Mouse (Mus musculus) spleen, postnatal 10 days (tissue): Measurements from ENCODE around the gene Slc12a1.

ENCODE experiments used
- DNase-seq, 2 experiments: peaks; one replicate each; pipeline ENCODE4 v3.0.0; 2021 to 2022; ENCODE audit warnings: low spot score in 2 of 2

Slc12a1 gene

DNA sequence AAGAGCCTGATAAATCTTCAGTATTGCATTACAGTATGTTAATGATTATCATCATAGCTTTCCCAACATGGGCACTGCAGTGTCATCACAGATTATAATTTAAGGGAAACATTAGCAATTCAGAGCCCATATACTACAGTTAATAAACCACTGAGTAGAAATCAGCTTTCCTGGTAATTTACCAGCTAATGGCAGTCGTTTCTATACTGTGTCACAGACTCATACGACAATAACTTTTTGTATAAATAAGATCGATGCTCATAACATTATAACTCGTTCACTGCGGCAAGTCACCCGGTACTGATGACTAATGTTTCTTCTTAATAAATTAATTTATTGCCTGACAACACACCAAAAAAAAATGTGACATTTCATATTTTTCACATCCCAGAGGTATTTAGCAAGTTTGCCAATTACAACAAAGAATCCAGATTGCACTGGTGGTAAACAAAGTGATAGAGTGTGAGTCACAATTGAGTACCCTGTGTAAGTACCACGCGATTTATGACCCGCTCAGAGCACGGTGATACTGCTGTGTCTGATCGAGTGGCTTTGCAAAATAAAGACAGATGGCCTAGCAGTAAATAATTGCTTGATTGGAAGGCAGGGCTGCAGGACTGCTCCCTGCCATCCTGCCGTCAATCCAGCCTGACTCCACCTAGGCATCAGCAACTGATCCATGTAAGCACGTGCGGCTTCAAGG is 56.7 kb downstream of the Slc12a1 start:
- DNase-seq = no peak

DNA sequence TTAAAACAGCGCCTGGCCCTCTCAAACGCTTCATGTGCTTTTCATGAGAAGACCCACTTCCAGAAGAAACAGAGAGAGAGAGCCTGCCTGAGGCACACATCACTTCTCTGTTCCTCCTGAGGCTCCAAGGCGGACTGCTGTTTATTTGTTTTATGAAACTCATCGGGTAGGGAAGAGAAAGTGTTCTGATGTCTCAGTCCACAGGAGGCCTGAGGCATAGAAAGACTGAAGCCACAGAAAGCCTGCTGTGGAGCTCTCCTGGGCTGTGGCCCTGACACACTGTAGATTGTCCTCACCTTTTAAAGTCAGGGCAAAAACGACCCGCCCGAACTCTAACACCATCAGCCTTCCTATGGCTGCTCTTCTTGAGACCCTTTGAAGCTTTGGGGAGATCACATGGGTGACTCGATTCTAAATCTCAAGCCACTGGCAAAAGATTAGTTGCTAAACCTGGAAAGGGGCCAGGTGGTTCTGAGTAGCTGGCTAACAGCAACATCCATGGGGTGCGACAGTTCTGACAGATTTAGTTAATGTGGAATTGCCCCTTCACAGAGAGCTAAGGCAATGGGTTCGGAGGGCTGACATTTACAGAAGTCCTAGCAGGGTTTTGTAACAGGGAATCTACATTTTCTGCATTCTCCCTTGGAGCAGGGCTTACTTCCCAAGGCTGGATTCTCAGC is 59.7 kb downstream of the Slc12a1 start:
- DNase-seq = no peak

DNA sequence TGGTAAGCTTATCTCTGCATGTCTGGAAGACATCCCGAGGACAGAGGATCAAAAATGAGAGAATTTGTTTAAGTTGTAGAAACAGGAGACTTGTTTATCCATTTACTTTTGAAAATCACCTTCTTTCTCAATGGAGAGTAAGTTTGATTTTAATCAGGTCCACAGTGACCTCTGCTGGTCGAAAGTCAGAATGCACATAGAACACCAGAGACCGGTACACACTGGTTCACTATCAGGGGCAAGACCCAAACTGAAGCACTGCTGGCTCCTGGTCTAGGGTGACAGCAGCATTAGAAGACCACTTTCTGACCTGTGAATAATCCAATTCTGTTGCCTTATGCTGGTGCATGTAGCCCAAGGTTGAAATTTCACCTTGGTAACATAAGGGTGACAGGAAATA is 62.3 kb downstream of the Slc12a1 start:
- peak; percentile 49 to 78 for DNase-seq

DNA sequence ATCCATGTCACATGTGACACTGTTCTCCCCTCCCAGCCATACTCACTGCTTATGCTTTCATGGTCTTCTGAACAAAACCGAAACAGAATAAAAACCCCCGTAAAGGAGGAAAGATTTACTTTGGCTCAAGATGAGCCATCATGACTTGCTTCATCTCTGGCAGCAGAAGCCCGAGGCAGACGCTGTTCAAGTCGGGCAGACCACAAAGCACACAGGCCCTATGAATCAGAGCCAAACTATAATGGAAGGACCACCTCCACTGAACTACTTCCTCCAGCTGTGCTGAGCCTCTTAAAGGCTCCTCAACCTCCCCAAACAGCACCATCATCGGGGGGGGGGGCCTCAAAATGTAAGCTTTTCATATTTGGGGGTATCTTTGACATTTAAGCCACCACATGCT is 65.0 kb downstream of the Slc12a1 start:
- no peak for DNase-seq

DNA sequence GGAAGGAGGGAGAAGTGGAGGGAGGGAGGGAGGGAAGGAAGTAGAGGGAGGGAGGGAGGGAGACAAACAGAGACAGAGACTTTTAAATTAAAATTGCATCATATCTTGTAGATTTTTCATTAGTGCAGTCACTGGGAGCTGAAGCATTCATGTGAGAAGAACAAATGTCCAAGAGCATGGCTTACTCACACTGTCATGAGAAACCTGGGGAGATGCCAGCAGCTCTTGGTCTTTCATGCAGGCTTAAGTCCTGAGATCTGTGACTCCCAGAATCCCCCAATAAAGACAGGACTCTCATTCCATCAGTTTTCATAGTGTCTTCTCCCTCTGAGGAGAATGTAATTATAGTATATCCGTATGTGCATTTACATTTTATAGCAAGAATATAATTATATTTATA is 66.3 kb downstream of the Slc12a1 start:
- no peak for DNase-seq

DNA sequence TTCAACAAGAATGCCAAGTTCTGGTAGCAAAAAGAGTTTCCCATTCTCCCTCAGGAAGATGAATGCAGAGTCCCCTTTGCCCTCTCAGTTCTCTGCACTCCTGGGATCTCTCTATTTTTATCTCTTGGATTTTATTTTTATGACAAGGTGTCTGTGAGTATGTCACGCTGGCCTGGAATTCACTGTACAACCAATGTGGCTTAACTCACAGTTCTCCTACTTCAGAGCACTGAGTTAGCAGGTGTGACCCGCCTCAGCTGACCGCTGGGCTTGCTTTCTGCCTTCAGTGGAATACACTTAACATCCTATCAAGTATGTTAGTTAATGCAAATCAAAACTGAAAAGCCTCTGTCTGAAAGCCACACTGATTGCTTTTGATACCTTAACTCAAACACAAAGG is 67.0 kb downstream of the Slc12a1 start:
- no peak for DNase-seq

DNA sequence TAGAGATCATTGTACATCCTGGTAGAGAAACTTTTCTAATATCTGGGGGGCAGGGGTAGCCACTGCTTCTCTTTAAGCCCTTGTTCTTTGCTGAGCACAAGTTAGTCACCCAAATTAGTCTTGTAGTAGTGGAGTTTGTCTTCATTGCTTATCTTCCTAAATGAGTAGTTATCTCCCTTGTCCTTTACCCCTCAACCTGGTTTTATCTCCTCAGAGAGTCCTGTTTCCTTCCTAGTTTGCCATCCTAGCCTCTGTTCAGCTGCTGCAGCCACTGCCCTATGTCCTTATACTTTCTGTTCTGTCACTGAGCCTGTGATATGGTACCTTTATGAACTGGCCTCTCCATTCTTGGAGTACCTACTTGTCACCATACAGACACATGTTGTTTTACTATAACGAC is 69.4 kb downstream of the Slc12a1 start:
- DNase-seq = no peak

DNA sequence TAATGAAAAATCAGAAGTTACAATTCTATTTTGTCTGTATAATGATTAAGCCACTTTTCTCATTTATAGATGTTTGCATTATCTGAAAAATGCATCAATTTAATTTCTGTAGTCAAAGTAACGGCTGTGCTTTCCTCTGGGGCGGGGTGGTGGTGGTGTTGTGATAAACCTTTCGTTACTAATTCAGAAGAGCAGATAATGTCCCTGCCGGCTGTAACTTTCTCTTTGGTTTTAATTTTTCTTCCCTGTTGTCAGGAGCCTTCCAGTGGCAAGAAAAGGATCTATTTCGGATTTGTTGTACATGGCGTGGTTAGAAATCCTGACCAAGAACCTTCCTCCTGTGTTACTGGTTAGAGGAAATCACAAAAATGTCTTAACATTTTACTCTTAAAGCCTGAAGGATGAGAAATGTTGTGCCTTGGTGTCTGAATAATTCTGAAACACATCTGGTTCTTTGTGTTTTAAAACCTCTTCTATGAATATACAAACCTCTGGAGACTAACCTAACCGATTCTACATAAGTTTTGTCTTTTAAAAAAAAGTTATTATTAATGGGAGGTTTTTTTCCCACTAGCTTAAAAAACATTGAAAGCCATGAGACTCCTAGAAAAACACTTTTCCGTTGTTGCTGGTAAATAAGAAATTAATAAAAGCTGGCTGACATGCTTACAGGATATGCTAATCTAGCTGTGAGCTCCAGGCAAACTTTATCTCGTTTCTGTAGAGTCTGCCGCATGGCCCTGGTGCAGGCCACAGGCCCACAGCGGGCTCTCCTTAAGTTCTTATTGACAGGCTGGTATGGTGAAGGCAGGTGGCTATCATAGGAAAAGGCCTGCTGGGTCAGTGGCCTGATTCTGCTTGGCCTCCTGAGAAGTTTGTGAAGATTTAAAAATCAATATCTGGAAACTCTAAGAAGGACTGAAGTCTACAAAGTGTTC is 76.4 kb downstream of the Slc12a1 start:
- DNase-seq = no peak

DNA sequence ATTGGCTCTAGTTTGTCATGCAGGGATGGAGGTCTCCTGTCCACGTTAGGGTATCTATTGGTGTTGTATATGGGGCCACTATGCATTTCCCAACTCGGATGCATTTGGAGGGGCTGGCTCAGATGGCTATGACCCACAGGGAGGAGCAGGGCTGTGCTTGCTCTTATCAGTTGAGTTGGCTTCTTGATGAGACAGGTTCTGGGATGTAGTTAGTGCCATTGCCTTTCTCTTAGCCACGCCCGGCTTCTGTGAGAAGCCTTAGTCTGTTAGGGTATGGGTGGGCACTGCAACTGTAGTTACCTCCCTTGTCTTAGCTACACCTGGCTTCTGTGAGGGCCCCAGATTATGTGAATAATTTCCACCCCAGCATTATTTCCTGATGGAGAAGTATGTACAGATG is 79.9 kb downstream of the Slc12a1 start:
- DNase-seq = no peak

DNA sequence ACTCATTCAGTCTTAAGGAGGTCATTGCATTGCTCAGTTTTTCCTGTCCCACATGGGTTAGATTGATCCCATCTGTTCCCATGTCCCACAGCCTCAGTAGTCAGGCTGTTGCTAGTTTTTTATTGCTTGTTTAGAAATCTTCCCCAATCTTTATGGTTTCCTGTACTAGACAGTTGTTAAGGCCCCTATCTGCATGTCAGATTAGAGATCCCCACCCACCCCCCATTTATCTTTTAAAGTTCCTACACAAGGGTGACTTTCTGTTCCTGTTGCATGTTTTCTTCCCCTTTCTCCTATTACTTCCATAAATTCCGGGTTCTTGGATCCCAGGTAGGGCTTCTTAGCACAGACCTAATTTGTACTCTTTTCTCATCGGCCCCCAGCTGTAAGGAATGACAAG is 81.2 kb downstream of the Slc12a1 start:
- DNase-seq = no peak

DNA sequence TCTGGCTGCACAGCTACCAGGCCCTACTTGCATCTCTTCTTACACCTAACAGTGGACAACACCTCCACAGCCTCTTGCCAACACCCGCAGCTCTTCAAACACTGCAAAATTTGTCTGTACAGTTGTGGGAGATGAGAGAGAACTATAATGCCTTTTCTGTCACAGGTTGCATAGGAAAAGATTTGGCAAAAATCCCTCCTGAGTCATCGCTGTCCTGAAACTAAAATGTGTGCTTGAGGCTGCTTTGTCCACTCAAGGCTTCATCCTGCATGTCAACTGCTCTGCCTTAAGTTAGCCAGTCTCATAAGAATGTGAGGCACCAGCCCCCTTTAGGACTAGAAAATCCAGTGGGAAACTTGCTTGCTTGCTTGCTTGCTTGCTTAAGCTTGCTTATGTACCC is 81.7 kb downstream of the Slc12a1 start:
- no peak for DNase-seq

DNA sequence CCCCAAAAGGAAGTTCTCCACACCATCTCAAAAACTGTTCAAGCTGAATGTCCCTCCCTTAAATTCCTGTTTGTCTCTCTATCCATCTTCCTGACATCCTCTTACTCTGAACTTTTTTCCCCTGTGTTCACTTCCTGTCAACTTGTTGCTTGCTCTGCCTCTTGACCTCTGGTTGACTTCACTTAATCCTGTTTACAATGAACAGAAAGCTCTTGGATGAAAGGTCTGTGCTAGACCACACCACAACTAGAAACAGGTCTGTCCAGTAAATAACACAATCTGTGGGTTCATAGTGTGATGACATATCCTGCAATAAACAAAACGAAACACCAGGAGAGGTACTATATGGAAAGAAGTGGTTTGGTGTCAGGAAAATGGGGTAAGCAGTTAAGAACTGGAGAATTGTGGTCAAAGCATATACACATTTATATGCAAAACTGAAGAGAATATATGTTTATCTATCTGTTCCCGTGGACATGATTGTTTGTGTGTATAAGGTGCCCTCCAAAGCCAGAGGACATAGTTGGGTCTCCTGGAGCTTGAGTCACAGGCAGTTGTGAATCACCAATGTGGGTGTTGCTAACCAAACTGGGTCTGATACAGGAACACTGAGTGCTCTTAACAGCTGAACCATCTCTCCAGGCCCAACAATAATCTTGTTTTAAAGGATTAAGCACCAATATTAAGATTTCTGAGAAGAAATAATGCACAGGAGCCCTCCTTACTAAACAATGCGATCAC is 93.4 kb downstream of the Slc12a1 start:
- DNase-seq = no peak

DNA sequence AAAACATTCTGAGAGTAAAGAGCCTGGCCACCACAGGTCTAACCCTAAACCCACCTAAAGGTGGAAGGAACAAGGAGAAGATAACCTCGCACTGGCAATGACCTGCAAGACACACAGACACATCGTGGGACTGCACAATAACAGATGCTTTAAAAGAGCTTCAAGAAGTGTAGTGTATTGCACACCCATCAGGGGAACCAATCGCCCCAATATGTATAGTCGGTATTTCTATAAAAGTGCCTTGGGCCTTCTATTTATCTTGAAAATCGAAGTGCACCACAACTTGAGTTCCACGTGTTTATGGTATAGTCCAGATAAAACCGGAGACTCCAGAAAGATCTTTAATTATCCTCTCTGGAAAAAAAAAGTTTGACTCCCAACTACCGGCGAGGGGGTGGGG is 94.4 kb downstream of the Slc12a1 start:
- DNase-seq = no peak

DNA sequence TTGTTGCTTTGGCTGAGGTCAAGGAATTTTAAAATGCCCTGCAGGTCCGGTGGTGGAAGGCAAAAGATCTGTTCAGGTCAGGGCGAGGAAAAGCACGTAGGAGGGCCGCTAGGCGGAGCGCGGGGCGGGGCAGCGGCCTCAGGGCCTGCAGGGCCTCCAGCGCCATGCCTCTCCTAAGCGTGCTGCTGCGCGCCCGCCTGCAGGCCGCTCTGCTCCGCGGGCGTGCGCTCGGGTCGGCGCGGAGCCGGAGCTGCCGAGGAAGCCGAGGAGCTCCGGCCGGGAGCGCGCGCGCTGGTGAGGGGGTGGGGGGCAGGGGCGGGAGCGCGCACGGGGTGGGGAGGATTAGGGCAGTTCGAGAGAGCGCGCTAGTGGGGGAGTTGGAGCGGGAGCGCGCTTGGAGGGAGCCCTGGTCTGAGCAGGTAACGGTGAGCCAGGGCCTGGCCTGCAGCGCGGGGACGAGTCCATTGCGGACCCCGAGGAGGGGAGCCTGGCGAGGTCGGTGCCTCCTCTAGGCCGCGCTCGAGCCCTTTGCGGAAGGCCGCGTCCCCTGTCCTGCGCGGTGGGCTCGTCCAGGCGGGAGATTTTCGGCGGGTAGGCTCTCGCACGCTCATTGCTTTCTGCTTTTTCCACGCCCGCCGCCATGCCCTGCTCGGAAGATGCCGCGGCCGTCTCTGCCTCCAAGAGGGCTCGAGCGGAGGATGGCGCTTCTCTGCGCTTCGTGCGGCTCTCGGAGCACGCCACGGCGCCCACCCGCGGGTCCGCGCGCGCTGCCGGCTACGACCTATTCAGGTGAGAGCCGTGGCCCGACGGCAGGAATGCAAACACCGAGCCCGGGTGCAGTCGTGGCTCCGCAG is 95.0 kb downstream of the Slc12a1 start, which contains the start of gene Dut:
Dut (plus strand) TSS at position 83 of the 854 bp plus-strand sequence.
- DNase-seq = peak; percentile 86 to 94

DNA sequence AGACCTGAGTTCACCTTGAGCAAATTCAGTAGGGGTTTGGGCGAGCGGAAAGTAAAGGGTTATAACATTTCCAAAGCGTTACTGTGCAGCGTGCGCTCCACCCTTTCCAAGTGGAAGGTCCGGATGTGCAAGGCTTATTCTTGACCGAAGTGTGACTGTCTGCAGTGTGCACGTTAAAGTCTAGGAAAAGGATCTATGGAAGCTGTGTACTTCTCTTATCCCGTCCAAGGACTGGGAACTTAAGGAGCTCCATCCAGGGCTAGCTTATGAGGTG is 95.6 kb downstream of the Slc12a1 start:
- no peak for DNase-seq

DNA sequence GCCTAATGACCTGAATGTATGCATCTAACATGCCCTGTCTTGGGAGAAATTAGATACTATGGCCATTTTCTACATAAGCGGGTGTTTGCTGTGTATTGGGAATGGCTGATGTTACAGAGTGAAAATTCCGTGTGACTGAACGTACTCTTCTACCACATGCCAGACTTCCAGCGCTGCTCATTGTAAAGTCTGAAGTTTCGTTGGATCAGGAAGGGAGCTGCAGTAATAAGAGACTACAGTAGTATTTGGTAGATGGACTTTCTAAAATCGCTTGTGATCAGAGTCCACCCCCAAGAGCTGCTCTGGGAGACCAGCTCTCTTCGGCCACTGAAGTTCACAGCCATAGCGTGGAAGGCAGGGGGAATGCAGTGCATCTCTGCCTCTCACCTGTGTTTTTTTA is 96.0 kb downstream of the Slc12a1 start:
- peak in 1 of 2 experiments; percentile 25 for DNase-seq

DNA sequence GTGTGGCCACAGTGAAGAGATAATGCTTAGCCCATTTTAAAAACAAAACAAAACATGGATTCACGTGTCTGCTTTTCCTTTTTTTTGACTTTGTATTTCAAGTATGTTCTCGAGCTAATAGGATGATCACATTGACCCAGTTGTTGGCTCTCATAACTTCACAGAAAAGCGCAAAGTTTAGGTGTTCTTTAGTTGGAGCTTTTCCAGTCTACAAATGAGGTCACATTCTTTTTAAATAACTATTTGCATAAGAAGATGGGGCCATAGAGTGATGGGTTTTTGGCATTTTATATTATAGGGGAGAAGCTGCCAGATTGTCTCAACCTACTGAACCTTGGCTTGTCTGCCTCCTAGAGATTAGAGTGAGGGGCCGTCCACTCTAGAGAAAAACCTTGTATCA is 97.0 kb downstream of the Slc12a1 start:
- no peak for DNase-seq

DNA sequence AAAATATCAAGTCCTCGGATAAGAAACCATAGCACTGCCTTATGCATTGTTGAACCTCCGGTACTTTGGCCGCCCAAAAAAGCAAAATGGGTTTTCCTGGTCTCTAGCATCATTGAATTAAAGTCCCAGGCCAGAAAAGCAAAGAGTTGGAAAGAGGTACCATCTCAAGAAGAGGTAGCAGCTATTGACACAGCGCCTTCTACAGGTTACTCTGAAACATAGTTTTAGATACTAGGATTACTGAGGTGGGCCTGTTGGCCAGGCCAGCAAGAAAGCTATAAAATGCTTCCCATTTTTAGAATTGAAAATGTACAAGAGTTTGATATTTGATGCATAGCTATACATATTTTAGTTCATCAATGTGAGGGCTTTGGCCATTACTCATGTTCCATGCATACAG is 97.6 kb downstream of the Slc12a1 start:
- DNase-seq = no peak

DNA sequence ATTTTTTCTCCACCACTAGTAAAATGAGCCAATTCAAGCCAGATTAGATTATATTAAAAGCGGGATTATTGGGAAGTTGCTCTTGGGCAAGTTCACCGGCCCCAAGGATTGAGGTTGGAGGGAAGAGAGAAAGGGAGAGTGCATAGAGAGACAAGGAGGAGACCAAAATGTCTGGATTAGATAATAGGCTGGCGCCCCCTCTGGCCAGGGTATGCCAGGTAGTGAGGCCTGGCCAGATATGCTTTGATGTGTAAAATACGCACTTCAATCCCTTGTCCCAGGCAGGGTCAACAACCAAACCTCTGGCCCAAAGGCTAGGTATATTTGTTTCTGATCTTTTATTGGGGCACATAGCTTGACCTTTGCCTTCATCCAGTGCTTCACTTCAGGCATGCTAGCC is 99.5 kb downstream of the Slc12a1 start:
- DNase-seq = peak in 1 of 2 experiments; percentile 64

DNA sequence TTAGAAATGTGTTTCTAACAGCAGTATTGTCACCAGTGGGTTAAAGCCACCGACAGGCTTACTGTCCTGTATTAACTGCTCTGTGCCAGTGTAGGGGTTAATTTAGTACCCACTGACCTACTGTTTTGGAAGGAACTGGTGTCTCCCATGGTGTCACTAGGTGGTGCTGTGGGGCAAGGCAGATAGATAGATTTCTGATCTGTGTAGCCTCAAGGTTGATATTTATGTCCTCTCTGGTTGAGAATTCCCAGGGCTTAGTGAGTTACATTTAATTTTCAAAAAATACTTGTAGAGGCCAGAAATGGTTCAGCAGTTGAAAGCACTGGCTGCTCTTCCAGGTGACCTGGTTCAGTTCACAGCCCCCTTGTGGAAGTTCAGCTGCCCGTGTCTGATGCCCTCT is 100.0 kb downstream of the Slc12a1 start:
- DNase-seq = peak in 1 of 2 experiments; percentile 70

DNA sequence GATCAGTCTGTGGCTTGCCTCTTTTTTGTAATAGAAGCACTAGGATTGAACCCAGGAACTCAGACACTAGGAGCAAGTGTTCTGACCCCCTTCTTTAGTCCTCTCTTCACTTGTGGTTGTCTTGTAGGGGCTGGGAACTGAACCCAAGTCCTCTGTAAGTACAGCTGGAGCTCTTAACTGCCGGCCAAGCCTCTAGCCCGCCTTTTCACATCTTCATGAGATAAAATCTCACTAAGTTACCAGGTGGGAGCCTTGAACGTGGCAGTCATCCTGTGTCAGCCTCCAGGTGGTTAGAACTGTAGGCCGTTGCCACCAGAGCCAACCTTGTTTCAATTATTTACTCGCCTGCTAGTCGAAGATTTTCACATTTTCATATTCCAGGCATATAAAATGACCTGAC is 101.4 kb downstream of the Slc12a1 start:
- DNase-seq = no peak
